In genomic region chr12:53680501-53680900, GRCm38 (mm10) we compare ENCODE assay signal across 23 mouse cellular contexts.
DNase-seq lines count a peak whose midpoint lies in the region; ATAC-seq lines count a peak whose summit lies in the region.
"Had no signal": no experiment of that assay in that cellular context is flagged by ENCODE, and none has a peak within 500 bp of the region (broad histone marks: within the 10 kb centered on the region; RNA-seq: fewer than 3 reads in every experiment).

No protein-coding gene starts in this region.

- no peaks in the 10 kb centered on the region for H3K27me3 ChIP-seq in megakaryocyte, embryonic 14.5 days (replicated peaks)
- H3K27me3 ChIP-seq: liver, embryonic 15.5 days; lung, embryonic 15.5 days; neural tube, embryonic 15.5 days had no signal

- H3K4me1 ChIP-seq in megakaryocyte, embryonic 14.5 days: no peaks in the 10 kb centered on the region
- H3K4me1 ChIP-seq: heart, embryonic 10.5 days; liver, embryonic 15.5 days; lung, embryonic 15.5 days; neural tube, embryonic 15.5 days had no signal

- H3K36me3 ChIP-seq in megakaryocyte, embryonic 14.5 days (replicated peaks; ENCODE audit: low read length): no peaks in the 10 kb centered on the region
- H3K36me3 ChIP-seq: forebrain, embryonic 10.5 days; heart, embryonic 10.5 days; hindbrain, embryonic 10.5 days; limb, embryonic 10.5 days; liver, embryonic 15.5 days; lung, embryonic 15.5 days; midbrain, embryonic 10.5 days; neural tube, embryonic 15.5 days had no signal

- peak overlapping the region; percentile 23 for H3K4me3 ChIP-seq in megakaryocyte, embryonic 14.5 days (replicated peaks)
- H3K4me3 ChIP-seq: forebrain, embryonic 10.5 days; heart, embryonic 10.5 days; hindbrain, embryonic 10.5 days; left cerebral cortex, adult 2 months; limb, embryonic 10.5 days; liver, embryonic 15.5 days; lung, embryonic 15.5 days; midbrain, embryonic 10.5 days; neural tube, embryonic 15.5 days had no signal

- ATAC-seq in megakaryocyte, adult 5-6 weeks (ENCODE audit: poor library complexity, severe bottlenecking): no peak
- ATAC-seq: CD4-positive, CD25-positive, alpha-beta regulatory T cell, adult 4 months had no signal

- H3K9me3 ChIP-seq in megakaryocyte, embryonic 14.5 days: 0 out of 2 replicates have a peak, but pooled peaks cover 3% of the 10 kb centered on the region
- H3K9me3 ChIP-seq: forebrain, embryonic 10.5 days; heart, embryonic 10.5 days; hindbrain, embryonic 10.5 days; limb, embryonic 10.5 days; liver, embryonic 15.5 days; lung, embryonic 15.5 days; midbrain, embryonic 10.5 days; neural tube, embryonic 15.5 days had no signal

- peak; percentile 38 to 40 for DNase-seq in cerebellum, postnatal 14 days
- DNase-seq in cerebellum, postnatal 36 days: no peak
- DNase-seq in adrenal gland, adult (ENCODE audit: inconsistent age in 2 of 2, low spot score in 1 of 2): peak; percentile 80 to 89
- peak; percentile 76 for DNase-seq in adrenal gland, postnatal 14 days
- DNase-seq in gastrocnemius, adult 8-10 months (ENCODE audit: low spot score in 2 of 2): no peak
- no peak for DNase-seq in right cerebral cortex, postnatal 25 days
- DNase-seq: kidney, adult 11 months; layer of hippocampus, adult 9-11 months; liver; lung, postnatal 4 days; thymus, postnatal 25 days had no signal

Comparison
In these comparisons a context has a peak if more than half of its experiments do, and no peak if none do; other contexts are left out.
1. DNase-seq: peak in cerebellum, postnatal 14 days (2 of 2), adrenal gland, adult (2 of 2) and adrenal gland, postnatal 14 days (single experiment); none in cerebellum, postnatal 36 days (0 of 2), gastrocnemius, adult 8-10 months (0 of 2) and right cerebral cortex, postnatal 25 days (single experiment).